Mouse (Mus musculus) CH12.LX (cell line): ENCODE results near the gene Cadm2.

ENCODE experiments used
- CTCF ChIP-seq, 2 experiments: IDR thresholded peaks in 1 of 2; conservative IDR thresholded peaks in 1 of 2; 2 replicates each; pipeline ENCODE4 v1.5.1; 2011 to 2012; ENCODE audit warnings: low read depth in 2 of 2, low read length in 2 of 2, improper control_type of control experiment in 1 of 2, inconsistent platforms in 1 of 2, mild to moderate bottlenecking in 1 of 2, moderate library complexity in 1 of 2
- E2F4 ChIP-seq: IDR thresholded peaks from 2 replicates; pipeline ENCODE4 v1.6.1; 2011; ENCODE audit warnings: low read depth, low read length, improper control_type of control experiment; ENCODE audit not compliant: insufficient replicate concordance
- EP300 ChIP-seq: IDR thresholded peaks from 2 replicates; pipeline ENCODE4 v1.6.1; 2011; ENCODE audit warnings: low read length, improper control_type of control experiment
- KAT2A ChIP-seq: IDR thresholded peaks from 2 replicates; pipeline ENCODE4 v1.6.1; 2012; ENCODE audit warnings: low read length, improper control_type of control experiment, inconsistent platforms; ENCODE audit not compliant: insufficient replicate concordance
- MAX ChIP-seq: IDR thresholded peaks from 2 replicates; pipeline ENCODE4 v1.6.1; 2011; ENCODE audit warnings: low read length, improper control_type of control experiment
- RCOR1 ChIP-seq: conservative IDR thresholded peaks from 2 replicates; pipeline ENCODE4 v1.6.1; 2012; ENCODE audit warnings: low read depth, mild to moderate bottlenecking, inconsistent platforms, low read length, improper control_type of control experiment
- SMC3 ChIP-seq: IDR thresholded peaks from 2 replicates; pipeline ENCODE4 v1.6.1; 2011; ENCODE audit warnings: low read depth, low read length, improper control_type of control experiment
- TCF12 ChIP-seq: IDR thresholded peaks from 2 replicates; pipeline ENCODE4 v1.6.1; 2014; ENCODE audit warnings: low read depth, mild to moderate bottlenecking, inconsistent platforms, low read length, improper control_type of control experiment
- ZC3H11A ChIP-seq: IDR thresholded peaks from 2 replicates; pipeline ENCODE4 v1.6.1; 2012; ENCODE audit warnings: low read depth, mild to moderate bottlenecking, inconsistent platforms, low read length, improper control_type of control experiment
- ZNF384 ChIP-seq: IDR thresholded peaks from 2 replicates; pipeline ENCODE4 v1.6.1; 2012; ENCODE audit warnings: low read depth, low read length, improper control_type of control experiment, inconsistent platforms

GRCm38 (mm10) chr16:66647798-66648197, 972.9 kb downstream of the Cadm2 start:
- TF ChIP-seq CTCF (conservative IDR thresholded peaks at IDR 0.05 in 1 of 2, IDR thresholded peaks at IDR 0.05 in 1 of 2; ENCODE audit: low read depth in 2 of 2, low read length in 2 of 2) (no peak), TCF12 (no peak), RCOR1 (no peak), KAT2A (no peak), E2F4 (no peak), SMC3 (no peak), MAX (no peak), ZNF384 (no peak), EP300 (no peak), ZC3H11A (no peak)
